Mouse (Mus musculus) liver, adult 2 months (tissue): ENCODE measurements around the gene Iffo2.

Experiments
- CTCF ChIP-seq: fragments of 200-500 bp; IDR thresholded peaks from 2 replicates; pipeline ENCODE4 v1.5.1; 2011; ENCODE audit warnings: low read depth, low read length, control low read depth
- POLR2A ChIP-seq: fragments of 200-500 bp; IDR thresholded peaks from 2 replicates; pipeline ENCODE4 v1.6.1; 2011; ENCODE audit warnings: low read length, control low read depth; ENCODE audit not compliant: insufficient read depth; ENCODE audit errors: extremely low read depth

- TF ChIP-seq POLR2A, result no peak
- no peak for TF ChIP-seq CTCF
These were observed 52.0 kb downstream of the Iffo2 start for GRCm38 (mm10) chr4:139582346-139582745.
